Mouse (Mus musculus): Measurements from ENCODE around the gene Mgp. TPM values are rescaled to one million over a fixed set of nuclear protein-coding genes. Genes with fewer than 3 reads are reported as not detected.

The Mgp gene
- total RNA-seq, 2 experiments from 2014 or later: 136 to 192 TPM

- DNase-seq: no peak
Observed at GRCm38 (mm10) chr6:136852348-136852747, 23.3 kb downstream of the Mgp start.

GRCm38 (mm10) chr6:136850267-136850666, 25.4 kb downstream of the Mgp start:
- no peak for DNase-seq

GRCm38 (mm10) chr6:136848971-136849370, 26.7 kb downstream of the Mgp start:
- no peak for DNase-seq

GRCm38 (mm10) chr6:136848399-136848798, 27.2 kb downstream of the Mgp start:
- DNase-seq: no peak

- peak; percentile 71 to 84 for DNase-seq
Observed at GRCm38 (mm10) chr6:136847790-136848189, 27.8 kb downstream of the Mgp start.

GRCm38 (mm10) chr6:136847267-136847666, 28.4 kb downstream of the Mgp start:
- DNase-seq: no peak

- no peak for DNase-seq
Observed at GRCm38 (mm10) chr6:136845706-136846480, 29.7 kb downstream of the Mgp start.

- no peak for DNase-seq
Observed at GRCm38 (mm10) chr6:136844903-136845302, 30.7 kb downstream of the Mgp start.

- no peak for DNase-seq
Observed at GRCm38 (mm10) chr6:136837323-136837722, 38.3 kb downstream of the Mgp start.

- DNase-seq: no peak
Observed at GRCm38 (mm10) chr6:136835352-136835751, 40.3 kb downstream of the Mgp start, which contains the start of gene Smco3. Gene Smco3, minus strand, starts transcription at chr6:136835452.

GRCm38 (mm10) chr6:136831712-136832111, 43.9 kb downstream of the Mgp start:
- DNase-seq: no peak

GRCm38 (mm10) chr6:136828681-136829080, 46.9 kb downstream of the Mgp start:
- no peak for DNase-seq

- DNase-seq: peak; percentile 96
Observed at GRCm38 (mm10) chr6:136827881-136828561, 47.6 kb downstream of the Mgp start, which contains the start of gene Wbp11. Gene Wbp11, minus strand, starts transcription at chr6:136828233.

- no peak for DNase-seq
Observed at GRCm38 (mm10) chr6:136827516-136827880, 48.1 kb downstream of the Mgp start, which contains the start of gene BC049715. Gene BC049715, plus strand, starts transcription at chr6:136827626.

- no peak for DNase-seq
Observed at GRCm38 (mm10) chr6:136827116-136827515, 48.5 kb downstream of the Mgp start.

GRCm38 (mm10) chr6:136824987-136825386, 50.6 kb downstream of the Mgp start:
- DNase-seq: no peak

Other genes starting within 250 kb of the Mgp start
- 10 to 100 TPM; 30.8 to 37.9 TPM for gene Plbd1, start 213.9 kb downstream of the Mgp start, total RNA-seq (2021)
- gene Gucy2c, start 94.1 kb downstream of the Mgp start, total RNA-seq (2021): not detected
- gene Hist4h4, start 71.4 kb downstream of the Mgp start, total RNA-seq (2021): 10 to 100 TPM; 11.3 to 12.3 TPM
- gene H2afj, start 67.6 kb downstream of the Mgp start, total RNA-seq (2021): 100 to 1,000 TPM; 173 to 208 TPM
- 1 to 10 TPM in 1 of 2 experiments, under 1 TPM in 1; 0.43 to 1.2 TPM for gene BC049715, start 48.2 kb downstream of the Mgp start, total RNA-seq (2021)
- gene Wbp11, start 47.6 kb downstream of the Mgp start, total RNA-seq (2021): 10 to 100 TPM; 77.0 to 78.2 TPM
- under 1 TPM in 1 of 2 experiments, not detected in 1; 0.20 TPM for gene Smco3, start 40.4 kb downstream of the Mgp start, total RNA-seq (2021)
- 1 to 10 TPM; 3.6 to 6.0 TPM for gene Art4, start 18.1 kb downstream of the Mgp start, total RNA-seq (2021)
- gene Erp27, start 46.4 kb upstream of the Mgp start, total RNA-seq (2021): under 1 TPM in 1 of 2 experiments, not detected in 1; 0.26 TPM
- gene Pde6h, start 48.0 kb upstream of the Mgp start, total RNA-seq (2021): not detected
- 10 to 100 TPM; 20.4 to 24.2 TPM for gene Arhgdib, start 66.1 kb upstream of the Mgp start, total RNA-seq (2021)

Measured in adrenal gland, postnatal 36 days (tissue).